Mouse (Mus musculus) hindbrain, postnatal 0 days (tissue): ENCODE data around the gene Rnf130. TPM values are rescaled to one million over a fixed set of nuclear protein-coding genes. Genes with fewer than 3 reads are reported as not detected.

Experiments
- ATAC-seq: fragments of 200-750 bp; cut with Nextera tagmentation; 2 replicates; pipeline ENCODE4 v1.8.0; 2017; ENCODE audit warnings: mild to moderate bottlenecking, moderate TSS enrichment, moderate library complexity
- DNase-seq: peaks from one replicate; pipeline ENCODE4 v3.0.0-alpha.2; 2015; ENCODE audit warnings: low spot score
- H3K27ac ChIP-seq: fragments of 300-500 bp; sonication (generic); 2 replicates; pipeline ENCODE4 v1.5.1; 2014; ENCODE audit warnings: mild to moderate bottlenecking
- H3K27me3 ChIP-seq: fragments of 300-500 bp; sonication (generic); 2 replicates; pipeline ENCODE4 v1.6.1; 2014; ENCODE audit warnings: low read length, mixed read lengths; ENCODE audit not compliant: insufficient read depth
- H3K36me3 ChIP-seq: fragments of 300-500 bp; sonication (generic); 2 replicates; pipeline ENCODE4 v1.6.1; 2014; ENCODE audit warnings: low read length, mixed read lengths; ENCODE audit not compliant: insufficient read depth
- H3K4me1 ChIP-seq: fragments of 300-500 bp; sonication (generic); 2 replicates; pipeline ENCODE4 v1.6.1; 2014; ENCODE audit warnings: antibody characterized with exemption, low read length, mixed read lengths; ENCODE audit not compliant: insufficient read depth
- H3K4me2 ChIP-seq: fragments of 300-500 bp; sonication (generic); 2 replicates; pipeline ENCODE4 v1.6.1; 2014; ENCODE audit warnings: low read depth, mild to moderate bottlenecking, low read length, moderate library complexity, mixed read lengths
- H3K4me3 ChIP-seq: fragments of 300-500 bp; sonication (generic); 2 replicates; pipeline ENCODE4 v1.5.1; 2014; ENCODE audit warnings: low read length
- H3K9ac ChIP-seq: fragments of 300-500 bp; sonication (generic); replicated peaks from 2 replicates; pipeline ENCODE4 v1.6.1; 2014; ENCODE audit warnings: mild to moderate bottlenecking, low read length, moderate library complexity, mixed read lengths
- H3K9me3 ChIP-seq: fragments of 300-500 bp; sonication (generic); 2 replicates; pipeline ENCODE4 v1.6.1; 2016; ENCODE audit warnings: low read length, mixed read lengths
- CTCF ChIP-seq: IDR thresholded peaks from 2 replicates; pipeline ENCODE4 v1.5.1; 2016; ENCODE audit warnings: antibody characterized with exemption, control low read depth, low read depth
- WGBS: fragments of 180-500 bp; shearing (Covaris S2); extraction: QIAGEN DNeasy Blood & Tissue Kit; methylation state at CpG from one replicate; pipeline ENCODE4 v1.1.7; 2014; 5-methylcytosine and 5-hydroxymethylcytosine counted together
- polyA plus RNA-seq: library from polyadenylated mRNA; unstranded; fragments of >200 nt; fragmentation: Nextera tagmentation; extraction: Ambion mirVana; gene quantifications from 2 replicates; pipeline ENCODE4 v1.2.1, GENCODE M21; 2015
- total RNA-seq: library from RNA; depleted of rRNA; stranded (reverse); fragments of >200 nt; gene quantifications from 2 replicates; pipeline ENCODE4 v1.2.3, GENCODE M21; 2014

The Rnf130 gene
- total and polyA plus RNA-seq, 2 experiments from 2014 or later: 60.6 to 73.2 TPM

DNA sequence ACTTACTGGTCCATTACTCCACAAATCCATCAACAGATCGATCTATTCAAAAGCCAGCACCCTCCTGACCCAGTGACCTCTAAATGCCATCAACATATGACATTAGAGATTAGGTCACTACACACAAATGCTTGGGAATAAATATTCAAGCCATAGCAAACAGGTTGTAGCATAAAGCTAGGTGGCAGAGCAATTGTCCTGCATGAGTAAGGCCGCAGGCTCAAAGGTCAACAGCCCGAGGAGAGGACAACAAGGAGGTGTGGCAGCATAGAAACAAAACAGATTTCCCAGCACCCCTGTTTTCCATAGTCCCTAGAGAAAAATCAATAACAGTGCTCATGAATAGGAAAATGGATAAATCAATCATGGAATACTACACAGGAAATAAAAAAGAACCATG lies 3.1 kb upstream of the Rnf130 start:
- DNase-seq: no peak
- Histone ChIP-seq H3K27me3 (no peaks in the 10 kb centered on the region), H3K36me3 (no peaks in the 10 kb centered on the region), H3K9ac (no peak overlapping the region), H3K4me2 (no peak overlapping the region), H3K27ac (no peak overlapping the region), H3K4me3 (no peak overlapping the region), H3K4me1 (peaks cover 4% of the 10 kb centered on the region), H3K9me3 (no peaks in the 10 kb centered on the region)
- whole genome bisulfite sequencing: 68% methylated on average over 3 of the region's 3 CpGs
- TF ChIP-seq CTCF: no peak
- ATAC-seq: no peak

GRCm38 (mm10) chr11:50024445-50024832 lies 707 bp upstream of the Rnf130 start:
- H3K9me3 ChIP-seq: no peaks in the 10 kb centered on the region
- H3K4me2 ChIP-seq: peak overlapping the region; percentile 78
- H3K4me3 ChIP-seq: peak overlapping the region; percentile 98
- ATAC-seq (peak; percentile 18), DNase-seq (no peak)
- TF ChIP-seq CTCF: no peak
- H3K27me3 ChIP-seq: no peaks in the 10 kb centered on the region
- WGBS: 47% methylated on average over 6 of the region's 6 CpGs
- H3K4me1 ChIP-seq: peaks cover 24% of the 10 kb centered on the region
- peak overlapping the region; percentile 98; the same call in 1 of the 2 replicates for H3K9ac ChIP-seq
- peak overlapping the region; percentile 99; the same call in 1 of the 2 replicates for H3K27ac ChIP-seq
- H3K36me3 ChIP-seq: no peaks in the 10 kb centered on the region

DNA sequence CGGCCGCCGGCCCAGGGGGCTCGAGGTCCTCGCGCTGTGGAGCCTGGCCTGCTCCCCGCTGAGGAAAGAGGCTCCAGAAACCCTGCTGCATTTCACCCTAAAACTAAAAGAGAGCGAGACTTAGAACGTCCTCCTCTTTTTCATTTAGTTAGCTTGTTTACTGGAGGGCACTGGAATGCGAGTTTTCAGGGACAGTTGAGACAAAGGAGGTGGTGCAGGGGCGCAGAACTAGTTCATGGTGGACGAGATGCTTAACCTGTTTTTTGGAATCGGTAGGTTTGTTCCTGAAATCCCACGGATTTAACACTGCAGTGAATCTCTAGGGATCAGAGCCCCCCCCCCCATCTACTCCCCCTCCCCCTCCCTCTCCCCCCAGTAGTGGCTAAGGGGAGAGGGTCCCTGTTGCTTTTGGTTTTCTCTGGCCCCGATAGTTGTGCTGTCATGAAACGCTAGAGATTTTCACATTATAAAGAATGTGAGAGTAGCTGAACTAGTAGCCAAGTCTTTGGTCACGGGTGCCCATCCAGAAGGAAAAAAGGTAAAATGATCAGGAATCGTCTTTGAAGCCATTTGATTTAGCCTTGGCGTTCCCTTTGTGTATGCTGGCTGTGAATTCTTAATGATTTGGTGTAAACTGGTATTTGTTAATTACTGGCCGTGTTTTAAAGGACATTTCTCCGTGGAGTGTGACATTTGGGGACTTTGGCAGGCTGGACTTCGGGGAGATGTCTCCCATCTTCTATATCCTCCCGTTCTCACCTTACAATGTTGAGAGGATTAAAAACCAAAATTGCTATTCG lies 775 bp downstream of the Rnf130 start:
- Histone ChIP-seq H3K27ac (peak overlapping the region; percentile 99), H3K9me3 (no peaks in the 10 kb centered on the region), H3K4me3 (peak overlapping the region; percentile 98), H3K9ac (peak overlapping the region; percentile 98), H3K4me1 (peaks cover 25% of the 10 kb centered on the region), H3K36me3 (no peaks in the 10 kb centered on the region), H3K27me3 (no peaks in the 10 kb centered on the region), H3K4me2 (peak overlapping the region; percentile 78)
- ATAC-seq: no peak; the same call in 1 of the 2 replicates
- TF ChIP-seq CTCF: no peak
- 2% methylated on average over 24 of the region's 24 CpGs for WGBS
- peak; percentile 19 for DNase-seq

- ATAC-seq (no peak), DNase-seq (no peak)
- peak overlapping the region; percentile 99; the same call in 1 of the 2 replicates for H3K27ac ChIP-seq
- H3K4me3 ChIP-seq: peak overlapping the region; percentile 98
- H3K36me3 ChIP-seq: no peaks in the 10 kb centered on the region
- 9% methylated on average over 3 of the region's 3 CpGs for WGBS
- no peaks in the 10 kb centered on the region for H3K27me3 ChIP-seq
- TF ChIP-seq CTCF: no peak
- H3K4me1 ChIP-seq: peaks cover 25% of the 10 kb centered on the region
- peak overlapping the region; percentile 78 for H3K4me2 ChIP-seq
- H3K9ac ChIP-seq: peak overlapping the region; percentile 98
- H3K9me3 ChIP-seq: no peaks in the 10 kb centered on the region
Measured at GRCm38 (mm10) chr11:50026521-50027090, 1.5 kb downstream of the Rnf130 start.

DNA sequence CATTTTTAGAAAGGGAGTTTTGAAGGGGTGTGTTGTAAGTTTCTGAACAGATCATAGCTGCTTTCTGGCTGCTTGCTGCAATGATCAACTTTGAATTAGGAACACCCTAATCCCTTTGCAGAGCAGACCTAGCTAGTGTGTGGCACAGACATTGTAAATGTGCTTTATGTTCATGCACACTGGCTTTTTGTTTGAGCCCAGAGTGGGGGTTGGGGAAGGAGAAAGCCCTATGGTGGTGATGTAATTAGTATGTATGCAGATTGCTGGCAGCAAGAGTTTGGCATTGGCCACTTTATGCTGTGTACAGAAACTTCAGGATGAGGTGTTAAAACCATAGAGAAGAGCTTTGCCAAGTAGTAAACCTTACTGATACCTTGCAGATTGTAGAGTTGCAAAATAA lies 3.3 kb downstream of the Rnf130 start:
- peak; percentile 30 for DNase-seq
- Histone ChIP-seq H3K4me1 (peaks cover 25% of the 10 kb centered on the region), H3K9me3 (no peaks in the 10 kb centered on the region), H3K4me3 (no peak overlapping the region), H3K27ac (no peak overlapping the region), H3K9ac (no peak overlapping the region), H3K36me3 (no peaks in the 10 kb centered on the region), H3K4me2 (peak overlapping the region; percentile 78), H3K27me3 (no peaks in the 10 kb centered on the region)
- TF ChIP-seq CTCF: no peak
- no peak for ATAC-seq

DNA sequence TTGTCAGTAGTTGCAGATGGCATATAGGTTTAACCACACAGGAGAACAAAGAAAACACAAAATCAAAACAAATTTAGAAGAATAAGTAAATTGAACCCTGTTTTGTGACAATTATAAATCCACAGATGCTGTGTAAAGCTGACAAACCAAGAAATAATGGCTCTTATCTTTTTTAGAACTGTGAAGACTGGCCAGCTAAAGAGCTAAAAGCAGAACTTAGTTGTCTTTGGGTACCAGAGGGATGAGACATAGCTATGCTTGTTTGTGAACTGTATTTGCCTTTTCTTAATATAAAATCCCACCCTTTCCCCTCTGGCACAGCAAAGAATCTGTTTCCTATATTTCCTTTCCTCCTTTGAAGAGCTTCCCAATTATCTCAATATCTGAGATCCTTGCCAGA lies 9.0 kb downstream of the Rnf130 start:
- no peak for DNase-seq
- Histone ChIP-seq H3K9me3 (no peaks in the 10 kb centered on the region), H3K27ac (no peak overlapping the region), H3K36me3 (no peaks in the 10 kb centered on the region), H3K9ac (no peak overlapping the region), H3K4me2 (no peak overlapping the region), H3K4me3 (no peak overlapping the region), H3K4me1 (peaks cover 4% of the 10 kb centered on the region; the same call in 1 of the 2 replicates), H3K27me3 (no peaks in the 10 kb centered on the region)
- no peak for ATAC-seq
- TF ChIP-seq CTCF: no peak

- 82% methylated on average over 3 of the region's 3 CpGs for WGBS
- no peak overlapping the region for H3K4me2 ChIP-seq
- no peak for ATAC-seq
- DNase-seq: no peak
- H3K9me3 ChIP-seq: no peaks in the 10 kb centered on the region
- no peaks in the 10 kb centered on the region for H3K36me3 ChIP-seq
- H3K4me1 ChIP-seq: no peaks in the 10 kb centered on the region
- no peak overlapping the region for H3K4me3 ChIP-seq
- H3K27me3 ChIP-seq: no peaks in the 10 kb centered on the region
- H3K27ac ChIP-seq: no peak overlapping the region
- no peak overlapping the region for H3K9ac ChIP-seq
- no peak for TF ChIP-seq CTCF
Measured at GRCm38 (mm10) chr11:50035726-50036125, 10.6 kb downstream of the Rnf130 start.
